Mouse (Mus musculus) forebrain, embryonic 10.5 days (tissue): ENCODE measurements at regions not wholly inside any gene's neighbourhood (a gene's known extent, or its start where the extent isn't known, plus 50 kb on each side); places are given as distances from the start of the nearest gene placed in this dataset.
"Not testable (repeated sequence)": the region's sequence is repeated elsewhere in the genome, so short reads cannot be mapped to it uniquely, and the experiment has no call there.

Experiments used
- DNase-seq: peaks from one replicate; pipeline ENCODE4 v3.0.0-alpha.2; 2017; ENCODE audit warnings: low spot score; ENCODE audit errors: extremely low spot score
- H3K27ac ChIP-seq: fragments of 300-500 bp; sonication (generic); 2 replicates; pipeline ENCODE4 v1.5.1; 2016; ENCODE audit warnings: mild to moderate bottlenecking
- H3K27me3 ChIP-seq: fragments of 300-500 bp; sonication (generic); 2 replicates; pipeline ENCODE4 v1.6.1; 2016; ENCODE audit warnings: mild to moderate bottlenecking; ENCODE audit not compliant: poor library complexity, severe bottlenecking
- H3K36me3 ChIP-seq: fragments of 300-500 bp; sonication (generic); replicated peaks from 2 replicates; pipeline ENCODE4 v1.6.1; 2016; ENCODE audit warnings: mild to moderate bottlenecking, moderate library complexity
- H3K4me1 ChIP-seq: fragments of 300-500 bp; sonication (generic); 2 replicates; pipeline ENCODE4 v1.6.1; 2016
- H3K4me3 ChIP-seq: fragments of 300-500 bp; sonication (generic); 2 replicates; pipeline ENCODE4 v1.5.1; 2016; ENCODE audit warnings: mild to moderate bottlenecking, moderate library complexity
- H3K9me3 ChIP-seq: fragments of 300-500 bp; sonication (generic); 2 replicates; pipeline ENCODE4 v1.6.1; 2016; ENCODE audit warnings: mild to moderate bottlenecking, moderate library complexity
- WGBS: fragments of 180-500 bp; shearing (Covaris S2); methylation state at CpG from one replicate; pipeline ENCODE4 v1.1.7; 2016; 5-methylcytosine and 5-hydroxymethylcytosine counted together

- 95% methylated on average over 3 of the region's 3 CpGs for WGBS
- DNase-seq, H3K27ac ChIP-seq, H3K4me1 ChIP-seq, H3K9me3 ChIP-seq, H3K4me3 ChIP-seq, H3K27me3 ChIP-seq: not testable (repeated sequence)
- peaks cover 56% of the 10 kb centered on the region for H3K36me3 ChIP-seq
These were observed 130.8 kb upstream of the Mrps10 start for GRCm38 (mm10) chr17:47237881-47238280.

- peaks cover 83% of the 10 kb centered on the region for H3K36me3 ChIP-seq
These were observed 134.3 kb upstream of the Mrps10 start for GRCm38 (mm10) chr17:47234343-47234742.

GRCm38 (mm10) chr17:47233003-47233678 is 135.5 kb upstream of the Mrps10 start:
- H3K27ac ChIP-seq = no peak overlapping the region
- peaks cover 84% of the 10 kb centered on the region for H3K36me3 ChIP-seq
- no peak for DNase-seq
- peaks cover 18% of the 10 kb centered on the region; the same call in 1 of the 2 replicates for H3K9me3 ChIP-seq
- H3K27me3 ChIP-seq = no peaks in the 10 kb centered on the region
- 85% methylated on average over 8 of the region's 8 CpGs for WGBS
- H3K4me1 ChIP-seq = no peaks in the 10 kb centered on the region
- H3K4me3 ChIP-seq = no peak overlapping the region

More at GRCm38 (mm10) chr17:47234343-47234742, 134.3 kb upstream of the Mrps10 start:
- DNase-seq = no peak
- Histone ChIP-seq H3K27me3 (no peaks in the 10 kb centered on the region), H3K27ac (no peak overlapping the region), H3K4me3 (no peak overlapping the region), H3K9me3 (peaks cover 14% of the 10 kb centered on the region; the same call in 1 of the 2 replicates), H3K4me1 (no peaks in the 10 kb centered on the region)
- 95% methylated on average over 11 of the region's 11 CpGs for WGBS

GRCm38 (mm10) chr17:47230715-47231114 is 138.0 kb upstream of the Mrps10 start:
- Histone ChIP-seq H3K27ac (no peak overlapping the region), H3K27me3 (no peaks in the 10 kb centered on the region), H3K4me1 (peaks cover 4% of the 10 kb centered on the region; the same call in 1 of the 2 replicates), H3K36me3 (peaks cover 69% of the 10 kb centered on the region), H3K4me3 (no peak overlapping the region), H3K9me3 (peaks cover 18% of the 10 kb centered on the region; the same call in 1 of the 2 replicates)
- no peak for DNase-seq
- 93% methylated on average over 10 of the region's 10 CpGs for WGBS

- no peak for DNase-seq
- WGBS = 84% methylated on average over 11 of the region's 11 CpGs
- peaks cover 7% of the 10 kb centered on the region; the same call in 1 of the 2 replicates for H3K4me1 ChIP-seq
- no peak overlapping the region for H3K27ac ChIP-seq
- H3K27me3 ChIP-seq = no peaks in the 10 kb centered on the region
- peaks cover 42% of the 10 kb centered on the region for H3K36me3 ChIP-seq
- H3K4me3 ChIP-seq = no peak overlapping the region
- H3K9me3 ChIP-seq = peaks cover 18% of the 10 kb centered on the region; the same call in 1 of the 2 replicates
These were observed 142.3 kb upstream of the Mrps10 start for GRCm38 (mm10) chr17:47226391-47226790.

- Histone ChIP-seq H3K4me1 (peaks cover 7% of the 10 kb centered on the region; the same call in 1 of the 2 replicates), H3K9me3 (peaks cover 12% of the 10 kb centered on the region; the same call in 1 of the 2 replicates), H3K36me3 (peaks cover 42% of the 10 kb centered on the region), H3K4me3 (no peak overlapping the region), H3K27ac (no peak overlapping the region), H3K27me3 (no peaks in the 10 kb centered on the region)
- 74% methylated on average over 18 of the region's 18 CpGs for whole genome bisulfite sequencing
- DNase-seq = no peak
These were observed 143.1 kb upstream of the Mrps10 start for GRCm38 (mm10) chr17:47225306-47226269.

- no peaks in the 10 kb centered on the region for H3K27me3 ChIP-seq
- H3K4me3 ChIP-seq = no peak overlapping the region
- peaks cover 7% of the 10 kb centered on the region; the same call in 1 of the 2 replicates for H3K4me1 ChIP-seq
- no peaks in the 10 kb centered on the region for H3K9me3 ChIP-seq
- WGBS = 94% methylated on average over 14 of the region's 14 CpGs
- H3K27ac ChIP-seq = no peak overlapping the region
- peaks cover 15% of the 10 kb centered on the region for H3K36me3 ChIP-seq
- DNase-seq = no peak
These were observed 147.5 kb upstream of the Mrps10 start for GRCm38 (mm10) chr17:47221068-47221796.

GRCm38 (mm10) chr17:47219846-47220245 is 148.8 kb upstream of the Mrps10 start:
- no peak overlapping the region for H3K27ac ChIP-seq
- peaks cover 15% of the 10 kb centered on the region for H3K36me3 ChIP-seq
- H3K4me1 ChIP-seq = no peaks in the 10 kb centered on the region
- no peak for DNase-seq
- no peaks in the 10 kb centered on the region for H3K27me3 ChIP-seq
- WGBS = 91% methylated on average over 2 of the region's 2 CpGs
- no peak overlapping the region for H3K4me3 ChIP-seq
- H3K9me3 ChIP-seq = no peaks in the 10 kb centered on the region

GRCm38 (mm10) chr17:47216490-47216889 is 152.2 kb upstream of the Mrps10 start:
- Histone ChIP-seq H3K27me3 (no peaks in the 10 kb centered on the region), H3K36me3 (peaks cover 20% of the 10 kb centered on the region), H3K9me3 (no peaks in the 10 kb centered on the region), H3K27ac (no peak overlapping the region), H3K4me3 (no peak overlapping the region), H3K4me1 (no peaks in the 10 kb centered on the region)
- 87% methylated on average over 3 of the region's 3 CpGs for WGBS
- DNase-seq = no peak

GRCm38 (mm10) chr17:47215841-47216240 is 152.8 kb upstream of the Mrps10 start:
- WGBS = 87% methylated on average over 2 of the region's 2 CpGs
- H3K27ac ChIP-seq = no peak overlapping the region
- H3K9me3 ChIP-seq = no peaks in the 10 kb centered on the region
- H3K4me3 ChIP-seq = no peak overlapping the region
- H3K4me1 ChIP-seq = no peaks in the 10 kb centered on the region
- no peak for DNase-seq
- H3K36me3 ChIP-seq = peaks cover 14% of the 10 kb centered on the region
- H3K27me3 ChIP-seq = no peaks in the 10 kb centered on the region

GRCm38 (mm10) chr17:47214111-47214510 is 154.6 kb upstream of the Mrps10 start:
- H3K4me3 ChIP-seq = no peak overlapping the region
- no peak overlapping the region for H3K27ac ChIP-seq
- no peaks in the 10 kb centered on the region for H3K4me1 ChIP-seq
- no peaks in the 10 kb centered on the region for H3K27me3 ChIP-seq
- peaks cover 9% of the 10 kb centered on the region; the same call in 1 of the 2 replicates for H3K36me3 ChIP-seq
- 89% methylated on average over 8 of the region's 8 CpGs for WGBS
- no peaks in the 10 kb centered on the region for H3K9me3 ChIP-seq
- DNase-seq = no peak
